Mouse (Mus musculus): ENCODE measurements at regions not wholly inside any gene's neighbourhood (a gene's known extent, or its start where the extent isn't known, plus 50 kb on each side); places are given as distances from the start of the nearest gene placed in this dataset.

GRCm38 (mm10) chr13:59317458-59318005 lies 267.5 kb downstream of the Agtpbp1 start:
- ATAC-seq (ENCODE audit: poor library complexity, severe bottlenecking), result no peak

- no peak for ATAC-seq (ENCODE audit: poor library complexity, severe bottlenecking)
Observed at GRCm38 (mm10) chr13:59315811-59316210, 269.2 kb downstream of the Agtpbp1 start.

- ATAC-seq (ENCODE audit: poor library complexity, severe bottlenecking), result no peak
Observed at GRCm38 (mm10) chr13:59314419-59314818, 270.6 kb downstream of the Agtpbp1 start.

- no peak for ATAC-seq (ENCODE audit: poor library complexity, severe bottlenecking)
Observed at GRCm38 (mm10) chr13:59313725-59314330, 271.2 kb downstream of the Agtpbp1 start.

GRCm38 (mm10) chr13:59292905-59293304 lies 292.1 kb downstream of the Agtpbp1 start:
- ATAC-seq (ENCODE audit: poor library complexity, severe bottlenecking), result no peak

- peak; percentile 60 for ATAC-seq (ENCODE audit: poor library complexity, severe bottlenecking)
Observed at GRCm38 (mm10) chr13:59289127-59289526, 295.9 kb downstream of the Agtpbp1 start.

- no peak for ATAC-seq (ENCODE audit: poor library complexity, severe bottlenecking)
Observed at GRCm38 (mm10) chr13:59281199-59281598, 303.8 kb downstream of the Agtpbp1 start.

GRCm38 (mm10) chr13:59279136-59279535 lies 305.9 kb downstream of the Agtpbp1 start:
- no peak for ATAC-seq (ENCODE audit: poor library complexity, severe bottlenecking)

- ATAC-seq (ENCODE audit: poor library complexity, severe bottlenecking), result no peak
Observed at GRCm38 (mm10) chr13:59271661-59272060, 313.4 kb downstream of the Agtpbp1 start.

GRCm38 (mm10) chr13:59266854-59267253 lies 318.2 kb downstream of the Agtpbp1 start:
- peak; percentile 59 for ATAC-seq (ENCODE audit: poor library complexity, severe bottlenecking)

GRCm38 (mm10) chr13:59264126-59264525 lies 320.9 kb downstream of the Agtpbp1 start:
- ATAC-seq (ENCODE audit: poor library complexity, severe bottlenecking), result no peak

- ATAC-seq (ENCODE audit: poor library complexity, severe bottlenecking), result no peak
Observed at GRCm38 (mm10) chr13:59261924-59262323, 323.1 kb downstream of the Agtpbp1 start.

- no peak for ATAC-seq (ENCODE audit: poor library complexity, severe bottlenecking)
Observed at GRCm38 (mm10) chr13:59255798-59256435, 329.1 kb downstream of the Agtpbp1 start.

GRCm38 (mm10) chr13:59253667-59254558 lies 331.1 kb downstream of the Agtpbp1 start:
- no peak for ATAC-seq (ENCODE audit: poor library complexity, severe bottlenecking)

GRCm38 (mm10) chr13:59251252-59252006 lies 333.6 kb downstream of the Agtpbp1 start:
- ATAC-seq (ENCODE audit: poor library complexity, severe bottlenecking), result no peak

- ATAC-seq (ENCODE audit: poor library complexity, severe bottlenecking), result no peak
Observed at GRCm38 (mm10) chr13:59248411-59248810, 336.6 kb downstream of the Agtpbp1 start.

GRCm38 (mm10) chr13:59246984-59247537 lies 338.0 kb downstream of the Agtpbp1 start:
- ATAC-seq (ENCODE audit: poor library complexity, severe bottlenecking), result no peak

- ATAC-seq (ENCODE audit: poor library complexity, severe bottlenecking), result peak; percentile 23
Observed at GRCm38 (mm10) chr13:59246070-59246469, 339.0 kb downstream of the Agtpbp1 start.

- ATAC-seq (ENCODE audit: poor library complexity, severe bottlenecking), result peak; percentile 22; the same call in 1 of the 2 replicates
Observed at GRCm38 (mm10) chr13:59244622-59245021, 340.4 kb downstream of the Agtpbp1 start.

GRCm38 (mm10) chr13:59242671-59243070 lies 342.4 kb downstream of the Agtpbp1 start:
- ATAC-seq (ENCODE audit: poor library complexity, severe bottlenecking), result peak; percentile 78
